Comparison of ENCODE assay signal across 9 mouse cellular contexts in genomic region chr13:101764111-101764510, GRCm38 (mm10). TPM values are rescaled to one million over a fixed set of nuclear protein-coding genes. Genes with fewer than 3 reads are reported as not detected.
DNase-seq lines count a peak whose midpoint lies in the region; ATAC-seq and TF ChIP-seq lines count a peak whose summit lies in the region.
"Had no signal": no experiment of that assay in that cellular context is flagged by ENCODE, and none has a peak within 500 bp of the region (broad histone marks: within the 10 kb centered on the region; RNA-seq: fewer than 3 reads in every experiment).

No protein-coding gene starts in this region.

- no peaks in the 10 kb centered on the region for H3K9me3 ChIP-seq in embryonic facial prominence, embryonic 12.5 days
- H3K9me3 ChIP-seq in embryonic facial prominence, embryonic 10.5 days = no peaks in the 10 kb centered on the region
- H3K9me3 ChIP-seq in lung, embryonic 16.5 days (ENCODE audit: control insufficient read depth, low read length) = no peaks in the 10 kb centered on the region

- no peak for TF ChIP-seq POLR2A in small intestine, adult 2 months (IDR thresholded peaks at IDR 0.05; ENCODE audit: low read depth, low read length)
- TF ChIP-seq POLR2A in cerebellum, adult 2 months (IDR thresholded peaks at IDR 0.05; ENCODE audit: borderline replicate concordance, insufficient read depth, low read length) = no peak

- no peak for ATAC-seq in embryonic facial prominence, embryonic 12.5 days (ENCODE audit: insufficient number of reproducible peaks, insufficient read depth, low FRiP score, low TSS enrichment)
- ATAC-seq in lung, embryonic 16.5 days (ENCODE audit: low read depth) = no peak
- no peak for ATAC-seq in cerebellum, adult (ENCODE audit: insufficient number of reproducible peaks, low FRiP score, low TSS enrichment)

- TF ChIP-seq CTCF in small intestine, adult 2 months (IDR thresholded peaks at IDR 0.05; ENCODE audit: extremely low read depth, insufficient read length, insufficient replicate concordance, low read depth, low read length) = no peak
- no peak for TF ChIP-seq CTCF in cerebellum, adult 2 months (IDR thresholded peaks at IDR 0.05; ENCODE audit: borderline replicate concordance, insufficient read depth, low read depth, low read length)

- H3K9ac ChIP-seq in embryonic facial prominence, embryonic 12.5 days = no peak overlapping the region
- no peak overlapping the region for H3K9ac ChIP-seq in lung, embryonic 16.5 days (ENCODE audit: low read length)

- H3K4me2 ChIP-seq in embryonic facial prominence, embryonic 12.5 days (replicated peaks) = peak overlapping the region; percentile 12; the same call in 1 of the 2 replicates
- H3K4me2 ChIP-seq in lung, embryonic 16.5 days (ENCODE audit: low read depth, low read length) = 0 out of 2 replicates have a peak overlapping the region, but pooled peaks have one; percentile 5

- H3K27ac ChIP-seq in embryonic facial prominence, embryonic 12.5 days = no peak overlapping the region
- no peak overlapping the region; the same call in 1 of the 2 replicates for H3K27ac ChIP-seq in embryonic facial prominence, embryonic 10.5 days (replicated peaks)
- H3K27ac ChIP-seq in lung, embryonic 16.5 days (ENCODE audit: low read length) = no peak overlapping the region
- H3K27ac ChIP-seq in small intestine, adult 2 months (ENCODE audit: insufficient read depth, low read depth, low read length) = peak overlapping the region; percentile 74
- H3K27ac ChIP-seq in cerebellum, adult 2 months (ENCODE audit: insufficient read depth, low read length) = no peak overlapping the region

- H3K27me3 ChIP-seq in embryonic facial prominence, embryonic 12.5 days = no peaks in the 10 kb centered on the region
- 0 out of 2 replicates have a peak, but pooled peaks cover 4% of the 10 kb centered on the region for H3K27me3 ChIP-seq in embryonic facial prominence, embryonic 10.5 days (replicated peaks; ENCODE audit: low read depth, poor library complexity, severe bottlenecking)
- no peaks in the 10 kb centered on the region for H3K27me3 ChIP-seq in lung, embryonic 16.5 days (ENCODE audit: control insufficient read depth, insufficient read depth, low read depth, low read length)
- no peaks in the 10 kb centered on the region for H3K27me3 ChIP-seq in small intestine, adult 2 months (ENCODE audit: control insufficient read depth, insufficient read depth, low read length)
- H3K27me3 ChIP-seq in cerebellum, adult 2 months (ENCODE audit: control insufficient read depth, insufficient read depth, low read length) = no peaks in the 10 kb centered on the region

- no peak overlapping the region for H3K4me3 ChIP-seq in embryonic facial prominence, embryonic 12.5 days
- H3K4me3 ChIP-seq in embryonic facial prominence, embryonic 10.5 days = no peak overlapping the region
- H3K4me3 ChIP-seq in lung, embryonic 16.5 days (ENCODE audit: low read length) = no peak overlapping the region
- H3K4me3 ChIP-seq in small intestine, adult 2 months (ENCODE audit: low read depth, low read length) = peak overlapping the region; percentile 49
- no peak overlapping the region for H3K4me3 ChIP-seq in cerebellum, adult 2 months (replicated peaks; ENCODE audit: insufficient read depth, low read depth, low read length)

- H3K4me1 ChIP-seq in embryonic facial prominence, embryonic 12.5 days = peaks cover 51% of the 10 kb centered on the region
- H3K4me1 ChIP-seq in embryonic facial prominence, embryonic 10.5 days = peaks cover 72% of the 10 kb centered on the region
- H3K4me1 ChIP-seq in lung, embryonic 16.5 days (replicated peaks; ENCODE audit: control insufficient read depth, insufficient read depth, low read length) = peaks cover 66% of the 10 kb centered on the region
- peaks cover 25% of the 10 kb centered on the region for H3K4me1 ChIP-seq in small intestine, adult 2 months (ENCODE audit: control insufficient read depth, insufficient read depth, insufficient read length, low read length)
- H3K4me1 ChIP-seq in cerebellum, adult 2 months (ENCODE audit: control insufficient read depth, insufficient read depth, low read length) = no peaks in the 10 kb centered on the region; the same call in 1 of the 2 replicates

- WGBS in embryonic facial prominence, embryonic 12.5 days = 70% methylated on average over 5 of the region's 5 CpGs
- WGBS in embryonic facial prominence, embryonic 10.5 days = 67% methylated on average over 5 of the region's 5 CpGs
- 65% methylated on average over 5 of the region's 5 CpGs for WGBS in lung, embryonic 16.5 days
- WGBS in small intestine, adult 2 months = 19% methylated on average over 5 of the region's 5 CpGs
- WGBS in cerebellum, adult 2 months = 75% methylated on average over 5 of the region's 5 CpGs

- no peak for DNase-seq in embryonic facial prominence, embryonic 10.5 days (ENCODE audit: low spot score)
- no peak for DNase-seq in lung, postnatal 14 days
- DNase-seq in kidney, postnatal 25 days = peak; percentile 81 to 88
- DNase-seq in cerebellum, adult 2 months = no peak
- DNase-seq: cerebellum, adult 9-11 months had no signal

- no peaks in the 10 kb centered on the region for H3K36me3 ChIP-seq in embryonic facial prominence, embryonic 12.5 days
- H3K36me3 ChIP-seq in embryonic facial prominence, embryonic 10.5 days (replicated peaks) = no peaks in the 10 kb centered on the region; the same call in 1 of the 2 replicates
- H3K36me3 ChIP-seq in lung, embryonic 16.5 days (ENCODE audit: control insufficient read depth, insufficient read depth, low read length) = 0 out of 2 replicates have a peak, but pooled peaks cover 3% of the 10 kb centered on the region
- H3K36me3 ChIP-seq in small intestine, adult 2 months (ENCODE audit: control insufficient read depth, insufficient read depth, low read length) = no peaks in the 10 kb centered on the region

RNA-seq across cellular contexts. Expression of gene Pik3r1, which starts 3.9 kb away (rescaled TPM):
- polyA plus RNA-seq in embryonic facial prominence, embryonic 12.5 days (2016; fragmentation: Nextera tagmentation; extraction: Ambion mirVana) = 36.1 and 36.5 TPM in 2 replicates
- polyA plus RNA-seq in embryonic facial prominence, embryonic 10.5 days (2016; fragmentation: Nextera tagmentation; extraction: Ambion mirVana) = 14.7 and 18.9 TPM in 2 replicates
- polyA plus RNA-seq in lung, embryonic 16.5 days (2015; fragmentation: Nextera tagmentation; extraction: Ambion mirVana) = 28.5 and 31.1 TPM in 2 replicates
- 5.7 and 11.4 TPM in 2 replicates for polyA plus RNA-seq in small intestine, adult 2 months (2012; rRNA removed)
- polyA plus RNA-seq in cerebellum, adult 2 months (2012; rRNA removed) = 44.9 and 51.6 TPM in 2 replicates

Comparison
In these comparisons a context has a peak if more than half of its experiments do, and no peak if none do; other contexts are left out.
1. DNase-seq: peak in kidney, postnatal 25 days (2 of 2); none in embryonic facial prominence, embryonic 10.5 days (single experiment), lung, postnatal 14 days (single experiment) and cerebellum, adult 2 months (0 of 2).